Mouse (Mus musculus) adrenal gland, postnatal 4 days (tissue): Measurements from ENCODE around the gene Siae. TPM values are rescaled to one million over a fixed set of nuclear protein-coding genes. Genes with fewer than 3 reads are reported as not detected.
A peak's percentile ranks its signal among the peaks of the same experiment; 100 is the strongest.

Experiments
- DNase-seq, 2 experiments: peaks; one replicate each; pipeline ENCODE4 v3.0.0; 2021 to 2022; ENCODE audit warnings: low spot score in 2 of 2, mixed read lengths in 2 of 2
- total RNA-seq, 2 experiments: library from RNA; stranded (reverse); gene quantifications; 2 replicates each; pipeline ENCODE4 v1.2.3; 2021

The Siae gene
- total RNA-seq, 2 experiments from 2014 or later = 17.4 to 18.4 TPM

DNA sequence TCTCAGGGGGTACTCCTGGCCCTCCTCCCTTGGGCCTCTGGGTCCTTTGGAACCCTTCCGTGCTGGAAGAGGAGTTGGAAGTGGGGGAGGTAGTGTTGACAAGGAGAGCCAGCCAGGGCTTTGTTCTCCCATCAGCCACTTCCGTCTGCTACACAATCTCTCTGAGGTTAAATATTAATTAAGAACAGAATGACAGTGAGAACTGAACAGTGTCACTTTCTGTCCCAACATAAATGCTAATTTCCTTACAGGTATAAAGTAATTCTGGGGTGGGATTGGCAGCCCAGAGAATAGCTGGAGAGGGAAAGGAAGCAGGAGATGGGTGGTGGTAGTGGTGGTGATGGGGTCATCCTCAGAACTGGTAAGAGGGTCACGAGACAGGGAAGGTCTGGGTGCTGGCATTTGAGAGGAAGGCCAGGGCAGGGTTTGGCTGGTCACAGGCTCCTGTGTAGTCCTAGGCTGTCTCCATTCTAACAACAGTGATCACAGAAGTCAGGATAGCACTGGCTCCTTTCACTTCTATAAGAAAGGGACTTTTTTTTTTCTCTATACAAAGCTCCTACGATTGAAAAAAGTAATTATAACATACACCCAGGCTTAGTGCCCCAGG, 13.2 kb downstream of the Siae start:
- no peak for DNase-seq

DNA sequence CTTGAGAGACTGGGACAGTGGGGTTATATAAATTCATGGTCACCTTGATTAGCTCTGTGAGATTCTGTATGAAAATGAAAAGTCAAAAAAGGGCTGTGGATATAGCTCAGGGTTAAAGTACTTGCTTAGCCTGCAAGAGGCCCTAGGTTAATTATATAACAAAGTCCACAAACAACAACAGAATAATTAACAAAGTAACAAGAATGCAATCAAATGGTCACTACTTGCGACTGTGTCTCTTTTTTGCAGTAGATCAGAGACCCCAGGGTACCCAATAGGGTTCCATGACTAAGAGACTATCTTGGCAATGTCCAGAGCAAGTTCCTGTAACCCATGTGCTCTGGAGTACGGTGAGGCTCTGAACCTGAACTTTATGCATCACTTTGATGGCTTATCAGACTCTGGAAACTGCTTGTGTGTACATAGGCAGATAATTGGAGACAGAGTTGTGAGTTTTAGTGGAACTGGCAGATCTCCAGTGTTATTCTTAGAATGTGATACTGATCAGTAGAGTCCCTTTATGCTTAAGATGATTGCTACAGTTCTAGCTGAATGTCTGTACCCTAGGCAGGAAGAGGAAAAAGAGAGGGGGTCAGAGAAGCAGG, 13.8 kb downstream of the Siae start:
- no peak for DNase-seq

DNA sequence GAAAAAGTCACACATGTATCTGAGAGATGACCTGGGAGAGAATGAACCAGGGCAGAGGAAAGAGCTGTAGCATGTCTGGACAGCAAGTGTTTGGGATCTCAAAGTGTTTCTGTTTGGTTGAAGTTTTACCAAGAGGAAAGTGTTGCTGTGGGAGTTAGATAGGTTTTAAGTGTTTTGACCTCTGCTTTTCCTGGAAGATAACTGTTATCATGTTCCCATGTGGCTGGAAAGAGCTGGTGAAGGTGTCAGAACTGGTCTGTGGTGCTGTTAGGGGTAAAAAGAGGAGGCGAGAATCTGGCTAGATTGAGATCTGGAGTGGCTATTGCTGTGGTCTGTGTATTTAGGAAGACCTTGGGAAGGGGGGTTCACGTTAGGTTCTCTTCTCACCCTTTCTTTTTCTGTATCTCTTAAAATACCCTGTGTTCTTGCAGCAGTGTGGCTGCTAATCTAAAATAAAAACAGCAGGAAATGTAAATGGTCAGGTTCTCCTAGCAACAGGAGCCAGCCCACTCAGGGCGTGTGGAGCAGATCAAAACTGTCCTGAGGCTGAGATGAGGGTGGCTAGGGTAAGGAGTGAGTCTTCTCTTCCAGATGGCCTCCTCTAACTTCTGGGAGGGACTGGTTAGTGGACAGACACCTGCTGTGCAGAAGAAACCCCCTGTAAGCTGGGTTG, 16.8 kb downstream of the Siae start:
- no peak for DNase-seq

DNA sequence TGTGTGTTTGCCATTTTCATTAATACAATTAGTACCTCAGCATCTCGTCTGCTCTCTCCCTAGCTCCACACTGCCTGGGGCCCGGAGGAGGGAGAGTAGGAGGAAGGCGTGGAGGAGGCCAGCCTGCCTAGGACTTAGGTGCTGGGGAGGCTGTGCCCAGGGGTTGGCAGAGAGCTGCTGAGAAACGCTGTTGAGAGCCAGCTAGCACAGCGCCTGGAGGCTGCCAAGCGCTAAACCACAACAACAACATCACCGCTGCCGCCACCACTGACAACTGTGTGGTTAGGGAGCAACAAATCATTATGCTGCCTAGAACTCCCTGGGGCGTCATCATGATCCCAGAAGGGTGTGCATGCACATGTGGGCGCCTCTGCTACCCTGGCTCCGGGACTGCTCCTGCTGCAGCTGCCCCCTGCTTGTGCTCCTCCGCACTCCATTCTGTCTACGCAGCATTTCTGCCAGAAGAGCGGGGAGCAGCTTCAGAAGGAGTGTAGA, 21.0 kb downstream of the Siae start:
- no peak for DNase-seq

DNA sequence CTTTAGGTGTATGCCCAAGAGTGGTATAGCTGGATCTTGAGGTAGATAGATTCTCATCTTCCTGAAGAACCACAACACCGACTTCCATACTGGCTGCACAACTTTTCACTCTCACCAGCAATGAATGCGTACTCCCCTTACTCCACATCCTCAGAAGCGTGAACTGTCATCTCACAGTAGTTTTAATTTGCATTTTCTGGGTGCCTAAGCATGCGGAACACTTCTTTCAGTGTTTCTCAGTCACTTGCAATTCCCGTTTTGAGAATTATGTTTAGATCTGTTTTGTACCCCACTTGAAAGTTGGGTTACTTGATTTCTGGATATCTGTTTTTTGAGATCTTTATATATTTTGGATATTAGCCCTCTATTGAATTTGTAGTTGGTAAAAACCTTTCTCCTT, 28.1 kb downstream of the Siae start:
- DNase-seq = no peak

DNA sequence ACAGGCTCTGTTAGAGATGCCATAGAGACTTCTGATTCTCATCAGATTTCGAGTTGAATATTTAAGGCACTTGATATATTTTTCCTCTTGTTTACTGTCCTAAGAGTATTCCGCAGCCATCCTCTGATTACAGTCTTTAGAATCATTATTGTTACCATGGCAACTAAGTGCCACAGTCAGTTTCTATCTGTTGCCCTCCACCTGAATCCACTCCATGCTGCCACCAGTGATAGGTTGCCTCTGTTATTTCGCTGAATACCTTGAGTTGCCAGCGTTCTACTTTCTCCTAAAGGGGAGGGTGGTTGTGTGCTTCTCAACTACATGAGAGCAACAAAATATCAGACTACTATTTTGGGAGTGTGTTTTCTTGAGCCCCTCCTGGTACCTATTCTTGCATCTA, 31.2 kb downstream of the Siae start:
- no peak for DNase-seq

DNA sequence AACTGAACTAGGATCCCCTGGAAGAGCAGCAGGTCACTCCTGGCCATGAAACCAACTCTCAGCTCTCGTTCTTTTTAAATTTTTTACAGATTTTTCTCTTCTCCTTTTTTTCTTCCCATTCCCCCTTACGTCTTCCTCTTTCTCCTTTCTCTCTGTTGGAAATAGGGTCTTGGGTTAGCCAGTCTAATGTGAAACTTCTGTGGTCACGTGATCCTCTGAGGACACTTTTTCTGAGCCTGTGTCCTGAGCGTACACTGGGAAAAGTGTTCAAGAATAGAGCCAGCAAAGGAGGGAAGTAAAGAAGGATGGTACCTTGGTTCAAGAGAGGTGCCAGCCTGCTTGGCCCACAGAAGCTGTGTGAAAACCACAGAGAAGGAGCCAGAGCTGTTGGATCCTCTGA, 34.9 kb downstream of the Siae start:
- no peak for DNase-seq

DNA sequence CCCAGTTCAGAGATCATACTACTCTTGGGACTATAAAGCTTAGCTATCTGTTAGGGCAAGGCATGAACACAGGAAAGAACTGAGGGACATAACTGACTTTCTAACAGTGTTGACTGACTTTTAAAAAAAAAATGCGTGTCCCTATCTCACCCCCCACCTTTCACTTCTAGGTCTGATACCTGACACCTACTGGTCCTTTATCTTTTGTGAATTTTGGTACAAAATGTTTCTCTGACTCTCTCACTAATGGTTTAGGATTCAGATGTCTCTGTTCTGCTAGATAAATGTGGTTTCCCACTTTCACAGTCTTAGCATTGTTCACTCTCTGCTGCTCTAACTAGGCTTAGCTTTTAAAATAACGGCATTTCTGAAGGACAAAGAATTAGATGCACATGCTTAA, 36.5 kb downstream of the Siae start:
- no peak for DNase-seq

DNA sequence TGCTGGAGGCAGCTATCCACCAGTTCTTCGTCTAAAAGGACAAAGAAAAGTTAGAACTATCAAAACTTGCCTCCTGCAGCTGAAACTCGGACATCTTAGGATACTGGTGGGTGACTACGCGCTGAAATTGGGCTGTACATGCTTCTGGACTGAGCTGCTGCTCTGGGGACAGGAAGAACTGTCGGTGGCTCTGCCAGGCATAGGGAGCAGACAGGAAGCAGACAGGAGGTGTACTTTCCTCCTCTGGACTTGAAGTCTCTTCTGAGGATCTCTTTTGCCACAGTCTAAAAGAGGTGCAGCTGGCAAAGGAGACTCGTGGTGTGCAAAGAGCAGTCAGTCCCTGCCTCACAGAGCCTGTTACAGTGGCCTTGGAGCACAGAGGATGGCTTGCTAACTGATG, 37.1 kb downstream of the Siae start:
- no peak for DNase-seq

DNA sequence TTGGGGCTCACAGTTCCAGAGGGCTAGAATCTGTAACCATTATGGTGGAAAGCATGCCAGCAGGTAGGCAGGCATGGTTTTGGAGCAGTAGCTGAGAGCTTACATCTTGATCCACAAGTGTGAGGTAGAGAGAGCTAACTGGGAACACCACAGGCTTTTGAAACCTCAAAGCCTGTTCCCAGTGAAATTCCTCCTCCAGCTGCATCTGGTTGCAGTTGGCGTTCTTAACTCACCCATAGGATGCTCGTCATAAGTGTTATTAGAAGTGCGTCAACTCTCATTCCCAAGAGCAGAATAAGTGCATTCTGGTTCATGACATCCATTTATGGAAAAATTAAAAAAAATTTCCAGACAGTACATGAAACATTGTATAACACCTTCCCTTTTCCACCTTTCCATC, 38.2 kb downstream of the Siae start:
- DNase-seq = no peak

DNA sequence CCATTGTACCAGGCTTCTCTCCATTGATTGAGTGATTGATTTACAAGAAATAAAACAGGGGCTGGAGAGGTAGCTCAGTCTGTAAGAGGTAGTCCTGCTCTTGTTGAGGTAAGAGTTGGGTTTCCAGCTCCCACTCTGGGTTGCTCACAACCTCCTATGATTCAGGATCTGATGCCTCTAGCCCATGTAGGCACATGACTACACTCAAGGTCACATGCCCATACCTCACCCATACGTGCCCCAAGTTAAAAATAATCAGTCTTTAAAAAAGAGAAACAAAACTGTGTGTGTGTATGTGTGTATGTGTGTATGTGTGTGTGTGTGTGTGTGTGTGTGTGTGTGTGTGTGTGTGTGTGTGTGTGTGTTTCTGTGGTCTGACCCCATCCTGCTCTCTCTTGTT, 40.1 kb downstream of the Siae start:
- no peak for DNase-seq

DNA sequence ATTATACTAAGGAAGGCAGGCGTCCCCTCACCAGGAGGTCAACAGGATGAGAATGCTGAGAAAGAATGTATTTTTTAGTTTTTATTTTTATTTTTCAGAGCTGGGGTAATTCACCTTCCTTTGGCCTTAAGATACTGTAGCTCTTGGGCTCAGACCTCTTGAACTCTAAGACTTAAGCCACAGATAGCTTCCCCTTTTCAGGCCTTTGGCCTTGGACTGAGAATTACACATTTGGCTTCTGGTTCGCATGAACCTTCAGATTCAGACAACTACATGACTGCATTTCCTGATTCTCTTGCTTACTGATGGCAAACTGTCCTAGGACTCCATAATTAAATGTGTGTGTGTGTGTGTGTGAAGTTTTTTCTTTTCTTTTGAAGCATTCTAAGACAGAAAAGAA, 43.1 kb downstream of the Siae start:
- DNase-seq = no peak

DNA sequence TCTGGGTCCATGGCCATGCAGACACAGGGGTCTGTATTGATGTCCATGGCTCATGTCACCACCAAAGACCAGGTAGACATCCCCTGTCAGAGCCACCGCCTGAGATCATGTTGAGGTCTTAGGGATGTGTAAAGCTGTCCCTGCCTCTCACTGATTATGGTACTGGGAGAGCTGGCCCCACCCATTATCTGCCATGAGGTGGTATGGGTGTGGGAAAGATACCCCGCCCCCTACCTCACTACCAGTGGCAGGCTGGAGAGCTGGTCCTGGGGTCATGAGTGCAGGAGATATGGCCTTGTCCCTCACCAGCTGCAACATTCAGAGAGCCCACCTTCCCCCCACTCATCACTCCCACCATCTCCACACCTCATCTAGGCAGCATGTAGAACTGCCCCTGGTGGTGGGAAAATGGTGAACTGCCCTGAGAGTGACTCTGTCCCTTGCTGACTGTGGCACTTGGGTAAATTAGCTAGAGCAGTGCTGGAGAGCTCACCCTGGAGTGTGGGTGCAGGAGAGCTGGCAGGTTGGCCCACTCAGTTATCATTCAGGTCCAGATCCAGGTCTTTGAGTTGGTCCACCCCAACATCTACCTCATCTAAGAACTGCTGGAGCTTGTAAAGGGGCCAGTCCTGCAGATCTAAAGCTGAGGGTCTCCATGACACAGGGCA, 45.2 kb downstream of the Siae start:
- DNase-seq = no peak

DNA sequence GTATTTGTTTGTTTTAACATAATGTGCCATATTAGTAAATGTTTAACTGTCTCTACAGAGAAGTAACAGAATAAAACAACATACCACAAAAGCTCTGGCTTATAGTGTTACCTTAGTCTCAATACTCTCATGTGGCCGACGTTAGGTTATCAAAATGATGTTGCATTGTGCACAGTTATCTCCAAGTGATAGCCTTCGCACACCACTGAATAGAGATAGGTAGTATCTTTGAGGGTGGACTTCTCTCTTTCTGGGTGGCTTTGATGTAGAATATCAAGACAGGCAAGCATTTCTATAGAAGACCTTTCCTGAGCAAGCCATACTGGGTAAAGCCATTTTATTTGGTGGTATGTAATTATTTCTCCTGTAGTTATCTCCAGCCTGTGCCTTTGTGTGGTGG, 49.6 kb downstream of the Siae start:
- DNase-seq = no peak

DNA sequence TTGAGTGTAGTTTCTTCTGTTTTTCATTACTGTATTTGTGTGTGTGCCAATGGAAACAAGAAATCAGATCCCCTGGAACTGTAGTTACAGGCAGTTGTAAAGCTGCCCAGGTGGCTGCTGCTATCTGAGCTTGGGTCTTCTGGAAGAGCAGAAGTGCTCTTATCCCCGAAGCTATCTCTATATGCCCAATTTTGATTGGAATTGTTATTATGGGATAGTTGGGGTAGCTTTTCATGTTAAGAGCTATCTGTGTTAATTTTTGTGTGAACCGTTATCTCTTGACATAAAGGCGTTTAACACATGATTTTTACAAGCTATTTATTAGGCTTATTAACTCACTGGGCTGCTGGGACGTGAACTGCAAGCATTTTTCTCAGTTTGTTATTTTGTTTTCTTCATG, 54.1 kb downstream of the Siae start:
- no peak for DNase-seq

DNA sequence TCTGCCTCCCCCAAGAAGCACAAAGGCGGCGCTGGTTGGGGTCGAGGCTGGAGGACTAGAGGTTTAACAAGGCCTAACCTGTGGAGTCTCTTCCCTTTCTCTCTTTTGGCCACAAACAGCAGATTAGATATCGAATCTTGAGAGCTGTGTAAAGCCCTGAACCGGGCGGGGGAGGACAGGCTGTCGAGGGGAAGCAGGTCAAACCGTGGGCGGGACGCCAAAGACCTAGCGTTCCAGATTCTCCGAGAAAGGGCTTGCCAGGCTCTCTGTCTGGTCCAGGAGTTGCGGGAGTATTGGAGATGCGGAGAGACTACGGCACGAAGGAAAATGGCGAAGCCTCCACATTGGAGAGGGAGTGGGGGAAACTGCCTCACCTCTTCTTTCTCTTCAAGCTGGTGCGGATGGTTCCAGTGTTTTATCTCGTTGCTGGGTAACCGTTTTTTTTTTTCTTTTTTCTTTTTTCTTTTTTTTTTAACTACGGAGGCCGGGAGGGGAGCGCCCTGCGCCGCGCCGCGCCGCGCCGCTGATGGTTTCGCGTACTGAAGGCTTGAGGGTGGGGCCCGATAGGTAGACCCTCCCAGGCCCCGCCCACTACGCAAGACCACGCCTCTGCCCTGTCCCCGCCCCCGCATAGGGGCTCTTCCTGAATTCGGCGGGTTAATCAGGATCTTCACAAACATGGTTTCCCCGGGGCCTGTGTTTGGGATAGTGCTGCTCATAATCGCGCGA, 57.8 kb downstream of the Siae start, which contains the start of gene Spa17:
Spa17 (minus strand) TSS at position 541 of the 729 bp plus-strand sequence.
- DNase-seq = peak; percentile 71 to 80

DNA sequence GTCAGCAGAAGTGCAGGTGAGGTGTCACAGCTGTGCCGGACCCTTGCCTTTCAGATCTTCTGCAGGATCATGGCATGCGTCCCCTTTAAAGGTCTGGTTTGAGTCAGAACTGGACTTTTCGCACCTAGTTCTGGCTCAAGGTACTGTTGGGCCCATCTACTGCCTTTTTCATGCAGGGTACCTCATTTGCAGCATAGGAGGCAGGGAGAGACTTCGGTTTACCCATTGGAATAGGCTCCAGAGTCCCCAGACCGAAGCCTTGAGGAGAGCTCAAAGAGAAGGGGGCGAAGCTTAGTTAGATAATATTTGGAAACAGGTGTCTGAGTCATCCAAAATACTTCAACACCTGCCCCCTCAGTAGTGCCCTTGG, 58.4 kb downstream of the Siae start:
- DNase-seq = no peak

DNA sequence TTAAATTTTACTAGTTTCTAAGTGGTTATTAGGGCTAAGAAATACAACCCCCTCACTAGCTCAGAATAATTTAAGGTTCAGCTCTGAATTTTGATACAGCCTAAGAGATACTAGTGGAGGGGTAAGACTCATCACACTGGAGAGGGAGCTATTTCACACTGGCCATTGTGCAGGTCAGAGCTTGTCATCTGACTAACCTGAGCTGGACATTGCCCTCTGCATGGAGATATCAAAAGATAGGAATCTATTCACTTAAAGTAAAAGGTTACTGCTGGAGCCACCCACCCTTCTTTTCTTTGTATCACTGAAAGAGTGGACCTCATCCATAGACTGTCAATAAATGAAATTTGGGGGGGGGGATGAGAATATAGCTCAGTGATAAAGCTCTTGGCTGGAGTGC, 58.8 kb downstream of the Siae start:
- DNase-seq = no peak

DNA sequence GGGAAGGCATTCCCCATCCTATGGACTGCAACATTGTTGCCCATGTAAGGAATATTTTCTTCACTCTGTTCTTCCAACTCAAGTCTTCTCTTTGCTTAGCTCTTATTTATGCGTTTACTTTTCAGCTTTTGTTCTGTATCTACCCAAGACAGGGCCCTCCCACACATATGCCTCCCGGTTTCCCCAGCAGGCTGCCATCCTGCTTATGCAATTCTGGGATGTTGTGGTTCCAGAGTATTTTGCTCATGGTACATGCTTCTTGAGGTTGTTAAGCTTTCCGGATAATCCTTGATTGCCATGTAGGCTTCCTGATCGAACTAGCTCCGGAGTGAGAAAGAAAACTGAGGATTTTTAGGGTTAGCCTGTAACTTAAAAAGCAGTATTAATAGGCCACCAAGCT, 59.7 kb downstream of the Siae start:
- no peak for DNase-seq

DNA sequence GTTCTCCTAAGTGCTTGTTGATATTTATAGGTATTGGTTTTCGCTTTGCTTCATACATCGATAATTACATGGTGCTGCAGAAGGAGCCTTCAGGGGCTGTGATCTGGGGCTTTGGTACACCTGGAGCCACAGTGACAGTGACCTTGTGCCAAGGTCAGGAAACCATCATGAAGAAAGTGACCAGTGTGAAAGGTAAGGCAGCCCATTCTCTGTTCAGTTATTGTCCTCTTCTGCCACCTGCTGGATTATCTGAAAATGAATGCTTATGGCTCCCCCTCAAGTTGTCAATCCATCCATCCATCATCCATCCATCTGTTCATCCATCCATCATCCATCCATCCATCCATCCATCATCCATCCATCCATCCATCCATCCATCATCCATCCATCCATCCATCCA, 61.3 kb downstream of the Siae start:
- DNase-seq = no peak

DNA sequence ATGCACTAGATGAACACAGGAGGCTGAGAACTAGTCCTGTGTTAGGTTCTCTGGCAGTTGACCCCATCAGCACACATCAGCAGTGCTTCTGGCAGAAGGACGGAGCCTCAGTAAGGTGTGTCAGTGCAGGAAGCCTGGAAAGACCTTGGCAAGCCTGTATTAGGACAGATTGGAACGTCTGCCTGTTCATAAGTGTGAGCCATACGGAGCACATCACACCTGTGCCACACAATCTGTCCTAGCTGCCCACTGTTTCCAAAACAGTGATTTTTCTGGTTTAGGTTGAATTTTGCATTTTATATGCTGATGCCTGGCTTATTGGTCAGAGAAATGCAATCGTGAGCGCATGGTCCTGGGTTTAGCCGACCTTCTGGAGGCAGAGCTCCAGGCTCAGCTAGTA, 65.8 kb downstream of the Siae start:
- DNase-seq = no peak

DNA sequence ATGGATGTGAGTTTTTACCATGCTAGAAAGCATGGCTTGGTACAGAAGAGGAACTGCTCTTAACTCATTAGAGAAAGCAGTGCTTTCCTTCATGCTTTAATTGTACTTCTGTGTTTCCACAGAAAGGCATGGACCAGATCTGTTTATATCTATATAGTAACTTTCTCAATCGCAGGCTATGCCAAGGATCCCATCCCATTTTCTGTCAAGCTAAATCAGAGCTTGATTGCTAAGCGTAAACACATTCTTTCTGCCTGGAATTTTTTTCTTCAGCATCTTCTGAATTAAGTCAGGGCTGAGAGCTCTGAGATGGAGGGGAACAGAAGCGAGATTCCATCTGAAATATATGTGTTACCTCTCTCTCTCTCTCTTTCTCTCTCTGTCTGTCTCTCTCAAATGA, 68.5 kb downstream of the Siae start:
- no peak for DNase-seq
